Mouse (Mus musculus) ovary, postnatal 10 days (tissue): ENCODE measurements around the gene Calm4.

Experiments
- DNase-seq: peaks from one replicate; pipeline ENCODE4 v3.0.0; 2022; ENCODE audit warnings: low spot score

Calm4 gene

GRCm38 (mm10) chr13:3861251-3861650 lies 23.7 kb downstream of the Calm4 start:
- DNase-seq, result no peak

GRCm38 (mm10) chr13:3862325-3862724 lies 24.8 kb downstream of the Calm4 start:
- no peak for DNase-seq

GRCm38 (mm10) chr13:3862922-3863580 lies 25.5 kb downstream of the Calm4 start:
- DNase-seq, result no peak

- no peak for DNase-seq
Measured at GRCm38 (mm10) chr13:3865648-3866354, 28.2 kb downstream of the Calm4 start.

GRCm38 (mm10) chr13:3866355-3867052 lies 28.9 kb downstream of the Calm4 start:
- DNase-seq, result no peak

- DNase-seq, result no peak
Measured at GRCm38 (mm10) chr13:3867158-3867557, 29.6 kb downstream of the Calm4 start.

GRCm38 (mm10) chr13:3869901-3870300 lies 32.3 kb downstream of the Calm4 start:
- DNase-seq, result no peak

- no peak for DNase-seq
Measured at GRCm38 (mm10) chr13:3872832-3873231, 35.3 kb downstream of the Calm4 start.

- DNase-seq, result no peak
Measured at GRCm38 (mm10) chr13:3876448-3876847, 38.9 kb downstream of the Calm4 start.

- no peak for DNase-seq
Measured at GRCm38 (mm10) chr13:3877185-3877584, 39.6 kb downstream of the Calm4 start.

GRCm38 (mm10) chr13:3877679-3878220 lies 40.2 kb downstream of the Calm4 start:
- DNase-seq, result no peak

- no peak for DNase-seq
Measured at GRCm38 (mm10) chr13:3886663-3887062, 49.1 kb downstream of the Calm4 start.
